Mouse (Mus musculus): ENCODE data around the gene Kazald1.

- no peak for TF ChIP-seq CTCF (IDR thresholded peaks at IDR 0.05; ENCODE audit: low read depth)
- TF ChIP-seq EP300 (IDR thresholded peaks at IDR 0.05; ENCODE audit: low read depth) = no peak
Observed at GRCm38 (mm10) chr19:45054892-45055690, 19.9 kb upstream of the Kazald1 start.
